Mouse (Mus musculus) kidney, embryonic 15.5 days (tissue): ENCODE measurements around the gene Agbl4. TPM values are rescaled to one million over a fixed set of nuclear protein-coding genes. Genes with fewer than 3 reads are reported as not detected.

Experiments
- ATAC-seq: fragments of 200-750 bp; cut with Nextera tagmentation; replicated peaks from 2 replicates; pipeline ENCODE4 v1.8.0; 2017; ENCODE audit warnings: moderate TSS enrichment; ENCODE audit not compliant: low FRiP score
- H3K27ac ChIP-seq: fragments of 300-500 bp; sonication (generic); 2 replicates; pipeline ENCODE4 v1.5.1; 2015; ENCODE audit warnings: mild to moderate bottlenecking, inconsistent platforms
- H3K27me3 ChIP-seq: fragments of 300-500 bp; sonication (generic); 2 replicates; pipeline ENCODE4 v1.6.1; 2015; ENCODE audit warnings: inconsistent platforms
- H3K36me3 ChIP-seq: fragments of 300-500 bp; sonication (generic); 2 replicates; pipeline ENCODE4 v1.6.1; 2015; ENCODE audit warnings: inconsistent platforms
- H3K4me1 ChIP-seq: fragments of 300-500 bp; sonication (generic); 2 replicates; pipeline ENCODE4 v1.6.1; 2015; ENCODE audit warnings: inconsistent platforms
- H3K4me2 ChIP-seq: fragments of 300-500 bp; sonication (generic); 2 replicates; pipeline ENCODE4 v1.6.1; 2015; ENCODE audit warnings: moderate library complexity, mild to moderate bottlenecking, inconsistent platforms
- H3K4me3 ChIP-seq: fragments of 300-500 bp; sonication (generic); replicated peaks from 2 replicates; pipeline ENCODE4 v1.5.1; 2015; ENCODE audit warnings: mild to moderate bottlenecking, inconsistent platforms
- H3K9ac ChIP-seq: fragments of 300-500 bp; sonication (generic); 2 replicates; pipeline ENCODE4 v1.6.1; 2015; ENCODE audit warnings: mild to moderate bottlenecking, inconsistent platforms
- H3K9me3 ChIP-seq: fragments of 300-500 bp; sonication (generic); replicated peaks from 2 replicates; pipeline ENCODE4 v1.6.1; 2016; ENCODE audit warnings: inconsistent platforms
- WGBS: fragments of 180-500 bp; shearing (Covaris S2); methylation state at CpG from one replicate; pipeline ENCODE4 v1.1.7; 2015; ENCODE audit warnings: mixed read lengths; 5-methylcytosine and 5-hydroxymethylcytosine counted together
- polyA plus RNA-seq: library from polyadenylated mRNA; unstranded; fragments of >200 nt; fragmentation: Nextera tagmentation; extraction: Ambion mirVana; gene quantifications from 2 replicates; pipeline ENCODE4 v1.2.1, GENCODE M21; 2015

Gene Agbl4
- polyA plus RNA-seq, 1 experiment from 2014 or later = 0.43 TPM

- WGBS = 69% methylated on average over 7 of the region's 7 CpGs
- no peak for ATAC-seq
- H3K9ac ChIP-seq = no peak overlapping the region
- no peak overlapping the region for H3K4me2 ChIP-seq
- H3K27ac ChIP-seq = no peak overlapping the region
- no peaks in the 10 kb centered on the region for H3K4me1 ChIP-seq
- no peaks in the 10 kb centered on the region for H3K36me3 ChIP-seq
- H3K27me3 ChIP-seq = no peaks in the 10 kb centered on the region
- no peak overlapping the region for H3K4me3 ChIP-seq
- H3K9me3 ChIP-seq = no peaks in the 10 kb centered on the region
Measured at GRCm38 (mm10) chr4:111307166-111307565, 909.7 kb downstream of the Agbl4 start.

GRCm38 (mm10) chr4:111307633-111308032, 910.2 kb downstream of the Agbl4 start:
- H3K27ac ChIP-seq = no peak overlapping the region
- WGBS = 67% methylated on average over 5 of the region's 5 CpGs
- H3K27me3 ChIP-seq = no peaks in the 10 kb centered on the region
- H3K9me3 ChIP-seq = no peaks in the 10 kb centered on the region
- H3K4me2 ChIP-seq = no peak overlapping the region
- no peak for ATAC-seq
- H3K4me3 ChIP-seq = no peak overlapping the region
- no peaks in the 10 kb centered on the region for H3K4me1 ChIP-seq
- H3K36me3 ChIP-seq = no peaks in the 10 kb centered on the region
- no peak overlapping the region for H3K9ac ChIP-seq

- ATAC-seq = no peak
Measured at GRCm38 (mm10) chr4:111308572-111309288, 911.3 kb downstream of the Agbl4 start.

GRCm38 (mm10) chr4:111327094-111327493, 929.6 kb downstream of the Agbl4 start:
- Histone ChIP-seq H3K9ac (no peak overlapping the region), H3K4me2 (no peak overlapping the region), H3K4me3 (no peak overlapping the region), H3K27me3 (no peaks in the 10 kb centered on the region), H3K9me3 (no peaks in the 10 kb centered on the region), H3K36me3 (no peaks in the 10 kb centered on the region), H3K27ac (no peak overlapping the region), H3K4me1 (no peaks in the 10 kb centered on the region)
- ATAC-seq = no peak
- WGBS = 89% methylated on average over 11 of the region's 11 CpGs

More at GRCm38 (mm10) chr4:111308572-111309288, 911.3 kb downstream of the Agbl4 start:
- Histone ChIP-seq H3K9ac (no peak overlapping the region), H3K4me3 (no peak overlapping the region), H3K27me3 (no peaks in the 10 kb centered on the region), H3K4me2 (no peak overlapping the region), H3K27ac (no peak overlapping the region), H3K9me3 (no peaks in the 10 kb centered on the region), H3K36me3 (no peaks in the 10 kb centered on the region), H3K4me1 (no peaks in the 10 kb centered on the region)
- 77% methylated on average over 3 of the region's 3 CpGs for WGBS

GRCm38 (mm10) chr4:111327760-111328373, 930.4 kb downstream of the Agbl4 start:
- Histone ChIP-seq H3K4me1 (no peaks in the 10 kb centered on the region), H3K4me3 (no peak overlapping the region), H3K27ac (no peak overlapping the region), H3K4me2 (no peak overlapping the region), H3K36me3 (no peaks in the 10 kb centered on the region), H3K9me3 (no peaks in the 10 kb centered on the region), H3K9ac (no peak overlapping the region), H3K27me3 (no peaks in the 10 kb centered on the region)
- WGBS = 66% methylated on average over 11 of the region's 11 CpGs
- no peak for ATAC-seq

GRCm38 (mm10) chr4:111329501-111329900, 932.0 kb downstream of the Agbl4 start:
- Histone ChIP-seq H3K4me1 (no peaks in the 10 kb centered on the region), H3K9ac (no peak overlapping the region), H3K4me2 (no peak overlapping the region), H3K27ac (no peak overlapping the region), H3K36me3 (no peaks in the 10 kb centered on the region), H3K9me3 (no peaks in the 10 kb centered on the region), H3K4me3 (no peak overlapping the region), H3K27me3 (no peaks in the 10 kb centered on the region)
- ATAC-seq = no peak
- 66% methylated on average over 4 of the region's 4 CpGs for WGBS

- Histone ChIP-seq H3K9me3 (no peaks in the 10 kb centered on the region), H3K9ac (no peak overlapping the region), H3K27ac (no peak overlapping the region), H3K36me3 (no peaks in the 10 kb centered on the region), H3K4me2 (no peak overlapping the region), H3K4me3 (no peak overlapping the region), H3K27me3 (no peaks in the 10 kb centered on the region), H3K4me1 (no peaks in the 10 kb centered on the region)
- no peak for ATAC-seq
- WGBS = 66% methylated on average over 4 of the region's 4 CpGs
Measured at GRCm38 (mm10) chr4:111332864-111333263, 935.4 kb downstream of the Agbl4 start.

GRCm38 (mm10) chr4:111349965-111350364, 952.5 kb downstream of the Agbl4 start:
- H3K36me3 ChIP-seq = no peaks in the 10 kb centered on the region
- H3K4me2 ChIP-seq = no peak overlapping the region
- no peaks in the 10 kb centered on the region for H3K9me3 ChIP-seq
- H3K27ac ChIP-seq = no peak overlapping the region
- no peak overlapping the region for H3K4me3 ChIP-seq
- no peak overlapping the region for H3K9ac ChIP-seq
- H3K27me3 ChIP-seq = no peaks in the 10 kb centered on the region
- 64% methylated on average over 4 of the region's 4 CpGs for WGBS
- ATAC-seq = no peak
- H3K4me1 ChIP-seq = no peaks in the 10 kb centered on the region

- Histone ChIP-seq H3K9ac (no peak overlapping the region), H3K4me3 (no peak overlapping the region), H3K36me3 (no peaks in the 10 kb centered on the region), H3K27me3 (no peaks in the 10 kb centered on the region), H3K4me2 (no peak overlapping the region), H3K27ac (no peak overlapping the region), H3K4me1 (no peaks in the 10 kb centered on the region), H3K9me3 (no peaks in the 10 kb centered on the region)
- 67% methylated on average over 6 of the region's 6 CpGs for WGBS
- no peak for ATAC-seq
Measured at GRCm38 (mm10) chr4:111350615-111351525, 953.4 kb downstream of the Agbl4 start.

- no peak overlapping the region for H3K27ac ChIP-seq
- 21% methylated on average over 4 of the region's 4 CpGs for WGBS
- H3K4me1 ChIP-seq = peaks cover 8% of the 10 kb centered on the region; the same call in 1 of the 2 replicates
Measured at GRCm38 (mm10) chr4:111356584-111357115, 959.2 kb downstream of the Agbl4 start.

GRCm38 (mm10) chr4:111357176-111357575, 959.7 kb downstream of the Agbl4 start:
- Histone ChIP-seq H3K9me3 (no peaks in the 10 kb centered on the region), H3K4me3 (no peak overlapping the region), H3K27me3 (no peaks in the 10 kb centered on the region), H3K36me3 (no peaks in the 10 kb centered on the region), H3K4me2 (no peak overlapping the region), H3K9ac (no peak overlapping the region), H3K4me1 (peaks cover 8% of the 10 kb centered on the region; the same call in 1 of the 2 replicates), H3K27ac (no peak overlapping the region)
- WGBS = 17% methylated on average over 3 of the region's 3 CpGs
- ATAC-seq = peak; percentile 88

More at GRCm38 (mm10) chr4:111356584-111357115, 959.2 kb downstream of the Agbl4 start:
- Histone ChIP-seq H3K9me3 (no peaks in the 10 kb centered on the region), H3K4me2 (no peak overlapping the region), H3K36me3 (no peaks in the 10 kb centered on the region), H3K4me3 (no peak overlapping the region), H3K9ac (no peak overlapping the region), H3K27me3 (no peaks in the 10 kb centered on the region)
- no peak; the same call in 1 of the 2 replicates for ATAC-seq

GRCm38 (mm10) chr4:111364199-111364598, 966.7 kb downstream of the Agbl4 start:
- Histone ChIP-seq H3K4me3 (no peak overlapping the region), H3K27ac (no peak overlapping the region), H3K9me3 (no peaks in the 10 kb centered on the region), H3K4me2 (no peak overlapping the region), H3K36me3 (no peaks in the 10 kb centered on the region), H3K9ac (no peak overlapping the region), H3K27me3 (no peaks in the 10 kb centered on the region), H3K4me1 (no peaks in the 10 kb centered on the region)
- 86% methylated on average over 2 of the region's 2 CpGs for WGBS
- no peak for ATAC-seq
